Mouse (Mus musculus) G1E (cell line): ENCODE results near the gene Hoxd10.

Experiments used
- CTCF ChIP-seq: IDR thresholded peaks from 2 replicates; pipeline ENCODE4 v1.5.1; 2012; ENCODE audit warnings: low read depth, low read length, inconsistent platforms, mixed read lengths
- POLR2AphosphoS5 ChIP-seq: IDR thresholded peaks from 2 replicates; pipeline ENCODE4 v1.6.1; 2012; ENCODE audit warnings: low read depth, low read length, inconsistent platforms; ENCODE audit not compliant: insufficient replicate concordance

- no peak for TF ChIP-seq CTCF
- TF ChIP-seq POLR2AphosphoS5: no peak
Measured at GRCm38 (mm10) chr2:74679596-74679971, 12.1 kb upstream of the Hoxd10 start.
